Mouse (Mus musculus): ENCODE results near the gene Ttc28. TPM values are rescaled to one million over a fixed set of nuclear protein-coding genes. Genes with fewer than 3 reads are reported as not detected.

Gene Ttc28
- polyA plus RNA-seq, 1 experiment = 5.5 TPM

DNA sequence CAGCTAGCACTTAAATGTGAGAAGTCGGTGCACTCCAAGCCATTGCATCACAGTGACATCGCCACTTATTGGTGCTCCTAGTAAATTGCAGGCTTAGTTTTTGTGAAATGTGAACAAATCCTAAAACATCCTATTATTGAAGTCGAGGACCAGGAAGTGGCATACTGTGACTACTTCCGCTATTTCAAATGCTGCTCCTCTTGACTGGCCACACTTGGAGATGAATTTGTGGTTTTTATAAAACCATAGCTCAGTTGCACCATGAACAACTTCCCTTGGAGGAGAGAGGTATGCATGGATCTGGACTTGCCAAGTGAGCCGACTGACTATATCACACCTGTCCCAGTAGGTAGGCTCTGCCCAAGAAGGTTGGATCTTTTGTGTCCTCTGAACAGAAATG lies 253.5 kb downstream of the Ttc28 start:
- TF ChIP-seq POLR2A (IDR thresholded peaks at IDR 0.05; ENCODE audit: borderline replicate concordance, insufficient read depth, low read length) (no peak), CTCF (IDR thresholded peaks at IDR 0.05; ENCODE audit: borderline replicate concordance, insufficient read depth, low read depth, low read length) (no peak)
- WGBS = 95% methylated on average over 5 of the region's 5 CpGs

DNA sequence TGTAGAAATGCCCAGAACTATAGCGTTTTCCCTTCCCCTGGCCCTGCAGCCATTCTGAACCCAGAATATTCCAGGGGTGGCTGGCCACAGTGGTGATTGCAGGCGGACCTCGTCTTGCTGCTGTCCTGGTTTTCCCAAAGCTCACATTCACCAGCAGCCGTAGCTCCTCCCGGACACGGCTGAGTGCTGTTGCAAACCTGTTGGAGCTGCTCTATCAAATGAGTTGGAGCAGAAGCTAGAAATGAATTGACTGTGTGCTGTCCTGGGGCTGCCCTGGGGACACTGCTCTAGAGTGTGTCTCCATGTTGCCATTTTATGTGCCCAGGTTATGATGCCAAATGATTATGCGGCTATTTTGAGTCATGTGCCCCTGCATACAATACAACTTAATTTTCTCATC lies 254.2 kb downstream of the Ttc28 start:
- no peak for TF ChIP-seq CTCF (IDR thresholded peaks at IDR 0.05; ENCODE audit: borderline replicate concordance, insufficient read depth, low read depth, low read length)
- no peak for TF ChIP-seq POLR2A (IDR thresholded peaks at IDR 0.05; ENCODE audit: borderline replicate concordance, insufficient read depth, low read length)
- H3K4me3 ChIP-seq (replicated peaks; ENCODE audit: insufficient read depth, low read depth, low read length) = no peak overlapping the region
- no peak for DNase-seq
- no peak overlapping the region for H3K27ac ChIP-seq (ENCODE audit: insufficient read depth, low read length)
- peaks cover 3% of the 10 kb centered on the region; the same call in 1 of the 2 replicates for H3K4me1 ChIP-seq (ENCODE audit: control insufficient read depth, insufficient read depth, low read length)
- H3K27me3 ChIP-seq (ENCODE audit: control insufficient read depth, insufficient read depth, low read length) = no peaks in the 10 kb centered on the region
- WGBS = 85% methylated on average over 7 of the region's 7 CpGs

More for the DNA sequence above, 253.5 kb downstream of the Ttc28 start:
- Histone ChIP-seq H3K4me1 (ENCODE audit: control insufficient read depth, insufficient read depth, low read length) (peaks cover 3% of the 10 kb centered on the region; the same call in 1 of the 2 replicates), H3K27me3 (ENCODE audit: control insufficient read depth, insufficient read depth, low read length) (no peaks in the 10 kb centered on the region), H3K4me3 (replicated peaks; ENCODE audit: insufficient read depth, low read depth, low read length) (no peak overlapping the region), H3K27ac (ENCODE audit: insufficient read depth, low read length) (no peak overlapping the region)
- DNase-seq = no peak

DNA sequence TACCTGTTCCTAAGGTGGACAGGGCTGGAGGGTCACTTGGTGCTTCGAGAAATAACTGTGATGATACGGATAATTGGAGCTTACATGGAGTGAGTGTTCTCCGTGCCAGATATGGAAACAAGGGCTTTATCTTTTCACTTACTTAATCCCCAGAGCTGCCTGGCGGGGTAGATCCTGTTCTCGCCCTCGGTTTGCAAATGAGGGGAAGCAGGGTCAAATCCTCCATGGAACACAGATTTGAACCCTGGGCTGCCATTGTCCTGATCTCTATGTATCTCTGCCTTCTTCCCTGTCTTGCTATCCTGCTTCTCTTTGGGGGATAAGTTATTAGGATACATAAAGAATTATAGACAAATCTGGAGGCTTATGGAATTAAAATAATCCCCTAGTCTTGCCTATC lies 257.7 kb downstream of the Ttc28 start:
- Histone ChIP-seq H3K27ac (ENCODE audit: insufficient read depth, low read length) (no peak overlapping the region), H3K27me3 (ENCODE audit: control insufficient read depth, insufficient read depth, low read length) (no peaks in the 10 kb centered on the region), H3K4me3 (replicated peaks; ENCODE audit: insufficient read depth, low read depth, low read length) (no peak overlapping the region), H3K4me1 (ENCODE audit: control insufficient read depth, insufficient read depth, low read length) (peaks cover 10% of the 10 kb centered on the region)
- no peak for TF ChIP-seq POLR2A (IDR thresholded peaks at IDR 0.05; ENCODE audit: borderline replicate concordance, insufficient read depth, low read length)
- no peak for TF ChIP-seq CTCF (IDR thresholded peaks at IDR 0.05; ENCODE audit: borderline replicate concordance, insufficient read depth, low read depth, low read length)
- no peak for DNase-seq
- 86% methylated on average over 6 of the region's 6 CpGs for WGBS

DNA sequence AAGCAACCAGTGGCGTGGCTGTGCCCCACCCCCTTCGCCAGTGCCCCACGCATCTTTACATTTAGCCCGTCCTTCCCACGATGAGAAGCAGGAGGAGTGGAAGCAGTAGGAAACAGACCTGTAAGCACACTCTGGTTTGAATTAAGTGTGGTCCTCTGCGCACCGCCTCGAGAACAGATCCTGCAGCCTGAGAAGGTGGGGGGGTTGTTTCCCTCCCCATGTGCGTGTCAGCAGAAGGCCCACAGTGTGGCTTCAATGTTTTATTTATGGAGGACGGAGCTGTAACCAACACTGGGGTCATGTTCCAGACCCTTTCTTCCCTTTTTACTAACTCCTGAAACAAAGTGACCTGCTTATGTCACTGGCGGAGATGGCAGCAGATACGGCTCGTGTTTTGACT lies 258.1 kb downstream of the Ttc28 start:
- DNase-seq = no peak
- Histone ChIP-seq H3K27ac (ENCODE audit: insufficient read depth, low read length) (no peak overlapping the region), H3K4me1 (ENCODE audit: control insufficient read depth, insufficient read depth, low read length) (peaks cover 10% of the 10 kb centered on the region), H3K4me3 (replicated peaks; ENCODE audit: insufficient read depth, low read depth, low read length) (no peak overlapping the region), H3K27me3 (ENCODE audit: control insufficient read depth, insufficient read depth, low read length) (no peaks in the 10 kb centered on the region)
- no peak for TF ChIP-seq CTCF (IDR thresholded peaks at IDR 0.05; ENCODE audit: borderline replicate concordance, insufficient read depth, low read depth, low read length)
- TF ChIP-seq POLR2A (IDR thresholded peaks at IDR 0.05; ENCODE audit: borderline replicate concordance, insufficient read depth, low read length) = no peak
- 92% methylated on average over 13 of the region's 13 CpGs for WGBS

DNA sequence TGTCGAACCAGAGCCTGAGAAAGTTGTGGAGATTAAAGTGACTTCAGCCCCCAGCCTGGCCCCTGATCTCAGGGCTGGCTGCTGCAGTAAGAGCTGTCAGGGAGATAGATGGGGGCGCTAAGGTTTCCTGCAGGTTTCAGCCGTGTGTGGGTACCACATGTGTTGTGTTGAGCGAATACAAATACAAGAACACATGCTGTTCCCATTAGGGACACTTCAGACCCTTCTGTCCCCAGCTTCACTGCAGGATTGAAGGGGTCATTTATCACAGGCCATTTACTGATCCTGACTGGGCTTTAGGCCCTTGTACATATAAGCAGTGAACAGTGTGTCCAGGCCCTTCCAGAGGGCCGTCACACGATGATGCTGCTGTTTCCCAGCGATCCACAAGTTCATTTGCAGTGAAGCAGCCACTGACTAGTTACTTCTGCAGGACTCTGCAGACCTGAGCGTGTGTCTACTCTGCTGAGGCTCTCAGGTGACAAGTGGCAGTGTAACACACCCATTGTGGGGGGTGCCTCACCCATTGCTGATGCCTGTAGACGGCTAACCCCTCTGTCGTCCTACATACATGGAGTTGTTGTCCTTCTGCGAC lies 258.7 kb downstream of the Ttc28 start:
- Histone ChIP-seq H3K4me3 (replicated peaks; ENCODE audit: insufficient read depth, low read depth, low read length) (no peak overlapping the region), H3K4me1 (ENCODE audit: control insufficient read depth, insufficient read depth, low read length) (peaks cover 10% of the 10 kb centered on the region), H3K27me3 (ENCODE audit: control insufficient read depth, insufficient read depth, low read length) (no peaks in the 10 kb centered on the region), H3K27ac (ENCODE audit: insufficient read depth, low read length) (no peak overlapping the region)
- DNase-seq = no peak
- TF ChIP-seq POLR2A (IDR thresholded peaks at IDR 0.05; ENCODE audit: borderline replicate concordance, insufficient read depth, low read length) = no peak
- TF ChIP-seq CTCF (IDR thresholded peaks at IDR 0.05; ENCODE audit: borderline replicate concordance, insufficient read depth, low read depth, low read length) = no peak
- 79% methylated on average over 11 of the region's 11 CpGs for WGBS

DNA sequence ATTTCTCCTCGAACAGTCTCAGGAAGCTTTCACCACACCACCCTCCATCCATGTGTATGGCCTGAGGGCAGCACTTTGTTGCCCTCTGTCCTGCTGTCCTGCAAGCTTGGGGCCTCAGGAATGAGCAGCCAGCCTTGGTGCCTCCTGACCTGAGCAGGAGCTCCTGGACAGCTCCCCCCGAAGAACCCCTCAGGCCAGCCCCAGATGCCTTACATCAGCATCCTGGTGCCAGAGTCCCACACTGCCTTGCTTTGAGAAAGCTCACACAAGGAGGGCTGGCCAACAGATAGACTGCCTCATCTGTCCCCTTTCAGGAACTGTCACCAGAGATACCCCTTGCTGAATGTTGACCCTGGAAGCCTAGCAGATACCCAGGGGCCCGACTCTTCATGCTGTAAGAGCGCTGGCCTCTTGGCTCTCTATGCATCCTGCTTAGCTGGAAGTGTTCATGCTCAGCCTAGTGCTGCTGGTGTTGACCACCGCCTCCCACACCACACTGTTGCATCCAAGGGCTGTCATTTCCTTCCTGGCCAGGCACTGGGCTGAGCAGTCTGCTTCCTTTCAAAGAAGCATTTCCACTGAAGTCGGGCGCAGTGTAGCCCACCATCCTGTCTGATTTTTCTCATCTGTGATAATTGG lies 259.4 kb downstream of the Ttc28 start:
- peaks cover 10% of the 10 kb centered on the region for H3K4me1 ChIP-seq (ENCODE audit: control insufficient read depth, insufficient read depth, low read length)
- H3K4me3 ChIP-seq (replicated peaks; ENCODE audit: insufficient read depth, low read depth, low read length) = no peak overlapping the region
- H3K27ac ChIP-seq (ENCODE audit: insufficient read depth, low read length) = no peak overlapping the region
- 85% methylated on average over 7 of the region's 7 CpGs for WGBS
- DNase-seq = no peak
- TF ChIP-seq POLR2A (IDR thresholded peaks at IDR 0.05; ENCODE audit: borderline replicate concordance, insufficient read depth, low read length) (no peak), CTCF (IDR thresholded peaks at IDR 0.05; ENCODE audit: borderline replicate concordance, insufficient read depth, low read depth, low read length) (no peak)
- H3K27me3 ChIP-seq (ENCODE audit: control insufficient read depth, insufficient read depth, low read length) = no peaks in the 10 kb centered on the region

DNA sequence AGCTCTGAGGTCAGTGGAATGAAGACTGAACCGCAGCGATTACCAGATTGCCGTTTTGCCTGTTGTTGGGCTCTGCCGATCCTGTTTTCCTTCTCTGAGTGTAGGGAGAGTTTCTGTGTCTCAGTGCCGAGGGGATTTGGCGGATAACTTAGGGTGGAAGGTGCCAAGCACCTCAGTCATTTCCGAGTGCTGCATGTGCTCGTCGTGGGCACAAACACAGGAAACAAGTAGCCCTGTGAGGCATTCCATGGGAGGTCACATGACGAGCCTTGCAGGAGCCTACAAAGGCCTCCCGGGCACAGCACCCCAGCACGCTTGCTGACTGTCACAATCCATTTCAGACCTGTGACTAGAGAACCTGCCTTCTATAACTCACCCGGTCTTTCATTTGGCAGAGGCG lies 260.0 kb downstream of the Ttc28 start:
- no peak overlapping the region for H3K4me3 ChIP-seq (replicated peaks; ENCODE audit: insufficient read depth, low read depth, low read length)
- DNase-seq = no peak
- peaks cover 10% of the 10 kb centered on the region for H3K4me1 ChIP-seq (ENCODE audit: control insufficient read depth, insufficient read depth, low read length)
- no peaks in the 10 kb centered on the region for H3K27me3 ChIP-seq (ENCODE audit: control insufficient read depth, insufficient read depth, low read length)
- no peak for TF ChIP-seq POLR2A (IDR thresholded peaks at IDR 0.05; ENCODE audit: borderline replicate concordance, insufficient read depth, low read length)
- no peak for TF ChIP-seq CTCF (IDR thresholded peaks at IDR 0.05; ENCODE audit: borderline replicate concordance, insufficient read depth, low read depth, low read length)
- WGBS = 80% methylated on average over 14 of the region's 14 CpGs
- no peak overlapping the region for H3K27ac ChIP-seq (ENCODE audit: insufficient read depth, low read length)
